Mouse (Mus musculus) cerebellum, adult 2 months (tissue): ENCODE measurements around the gene Adora1. TPM values are rescaled to one million over a fixed set of nuclear protein-coding genes. Genes with fewer than 3 reads are reported as not detected.
"Not testable (repeated sequence)": the region's sequence is repeated elsewhere in the genome, so short reads cannot be mapped to it uniquely, and the experiment has no call there.

Experiments
- DNase-seq, 2 experiments: peaks; one replicate each; pipeline ENCODE4 v3.0.0; 2021
- H3K27ac ChIP-seq: fragments of 200-500 bp; 2 replicates; pipeline ENCODE4 v1.5.1; 2012; ENCODE audit warnings: low read length, control low read depth, inconsistent platforms; ENCODE audit not compliant: insufficient read depth
- H3K27me3 ChIP-seq: fragments of 200-500 bp; 2 replicates; pipeline ENCODE4 v1.6.1; 2012; ENCODE audit warnings: inconsistent platforms, mild to moderate bottlenecking, low read length, moderate library complexity; ENCODE audit not compliant: control insufficient read depth, insufficient read depth
- H3K4me1 ChIP-seq: fragments of 200-500 bp; 2 replicates; pipeline ENCODE4 v1.6.1; 2011; ENCODE audit warnings: low read length; ENCODE audit not compliant: control insufficient read depth, insufficient read depth
- H3K4me3 ChIP-seq: fragments of 200-500 bp; replicated peaks from 2 replicates; pipeline ENCODE3; 2011; ENCODE audit warnings: mild to moderate bottlenecking, low read depth, low read length, control low read depth; ENCODE audit not compliant: insufficient read depth
- CTCF ChIP-seq: fragments of 200-500 bp; IDR thresholded peaks from 2 replicates; pipeline ENCODE4 v1.5.1; 2011; ENCODE audit warnings: low read depth, mild to moderate bottlenecking, control low read depth, low read length, moderate library complexity, borderline replicate concordance; ENCODE audit not compliant: insufficient read depth
- POLR2A ChIP-seq: fragments of 200-500 bp; IDR thresholded peaks from 2 replicates; pipeline ENCODE4 v1.6.1; 2011; ENCODE audit warnings: low read length, control low read depth, borderline replicate concordance; ENCODE audit not compliant: insufficient read depth
- WGBS: fragments of 180-500 bp; shearing (Covaris S2); methylation state at CpG from one replicate; pipeline ENCODE4 v1.1.7; 2018; 5-methylcytosine and 5-hydroxymethylcytosine counted together
- polyA plus RNA-seq: library from polyadenylated mRNA; depleted of rRNA; stranded (reverse); fragments of >200 nt; gene quantifications from 2 replicates; pipeline ENCODE4 v1.2.3, GENCODE M21; 2012

Adora1 gene
- polyA plus RNA-seq, 1 experiment, result 160 TPM

- WGBS, result 9% methylated on average over 9 of the region's 9 CpGs
- Histone ChIP-seq H3K4me3 (no peak overlapping the region), H3K27me3 (no peaks in the 10 kb centered on the region), H3K4me1 (peaks cover 56% of the 10 kb centered on the region), H3K27ac (peak overlapping the region; percentile 95)
- TF ChIP-seq POLR2A, result no peak; the same call in 1 of the 2 replicates
- no peak for TF ChIP-seq CTCF
- DNase-seq, result peak; percentile 78 to 89
Observed at GRCm38 (mm10) chr1:134273493-134274395, 38.5 kb upstream of the Adora1 start.

- Histone ChIP-seq H3K27me3 (no peaks in the 10 kb centered on the region), H3K4me3 (no peak overlapping the region), H3K27ac (peak overlapping the region; percentile 95), H3K4me1 (peaks cover 51% of the 10 kb centered on the region)
- no peak for TF ChIP-seq CTCF
- TF ChIP-seq POLR2A, result no peak
- peak in 1 of 2 experiments; percentile 62 for DNase-seq
- WGBS, result 37% methylated on average over 5 of the region's 5 CpGs
Observed at GRCm38 (mm10) chr1:134272754-134273250, 37.6 kb upstream of the Adora1 start.

GRCm38 (mm10) chr1:134270026-134270425 is 34.8 kb upstream of the Adora1 start:
- no peaks in the 10 kb centered on the region for H3K27me3 ChIP-seq
- DNase-seq, result no peak
- TF ChIP-seq CTCF (no peak), POLR2A (no peak)
- H3K27ac ChIP-seq, result no peak overlapping the region
- no peak overlapping the region for H3K4me3 ChIP-seq
- peaks cover 26% of the 10 kb centered on the region for H3K4me1 ChIP-seq
- WGBS, result 91% methylated on average over 7 of the region's 7 CpGs

DNA sequence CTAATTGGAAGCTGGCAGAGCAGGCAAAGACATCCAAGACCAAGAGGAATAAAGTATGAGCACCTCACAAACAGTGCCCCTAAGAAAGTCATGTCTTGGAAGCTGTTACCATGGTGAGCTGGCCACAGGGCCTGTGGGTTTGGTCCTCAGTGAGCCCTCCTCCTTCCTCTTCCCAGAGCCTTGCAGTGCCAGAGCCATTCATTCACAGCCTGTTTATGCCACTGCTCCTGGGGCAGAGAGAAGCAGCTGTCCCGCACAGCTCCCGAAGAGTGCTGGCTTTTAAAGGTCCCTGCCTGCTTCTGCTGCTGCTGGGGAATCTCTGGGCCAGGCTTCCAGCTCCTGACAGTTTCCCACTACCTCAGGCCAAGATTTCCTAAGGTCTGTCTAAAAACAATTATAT is 30.6 kb upstream of the Adora1 start:
- 65% methylated on average over 2 of the region's 2 CpGs for WGBS
- TF ChIP-seq POLR2A (no peak), CTCF (no peak)
- H3K4me3 ChIP-seq, result no peak overlapping the region
- DNase-seq, result no peak
- no peaks in the 10 kb centered on the region for H3K27me3 ChIP-seq
- no peaks in the 10 kb centered on the region for H3K4me1 ChIP-seq
- H3K27ac ChIP-seq, result no peak overlapping the region

- H3K4me3 ChIP-seq, result no peak overlapping the region
- no peaks in the 10 kb centered on the region for H3K4me1 ChIP-seq
- 97% methylated on average over 6 of the region's 6 CpGs for WGBS
- no peaks in the 10 kb centered on the region for H3K27me3 ChIP-seq
- H3K27ac ChIP-seq, result no peak overlapping the region
- TF ChIP-seq POLR2A (no peak), CTCF (no peak)
- no peak for DNase-seq
Observed at GRCm38 (mm10) chr1:134264341-134264740, 29.1 kb upstream of the Adora1 start.

GRCm38 (mm10) chr1:134249681-134250080 is 14.4 kb upstream of the Adora1 start:
- not testable (repeated sequence) for H3K4me3 ChIP-seq, H3K27ac ChIP-seq, H3K27me3 ChIP-seq, DNase-seq
- WGBS, result 59% methylated on average over 1 of the region's 1 CpGs
- H3K4me1 ChIP-seq, result peaks cover 11% of the 10 kb centered on the region

GRCm38 (mm10) chr1:134246590-134246989 is 11.4 kb upstream of the Adora1 start:
- H3K4me1 ChIP-seq, result peaks cover 18% of the 10 kb centered on the region
- no peak overlapping the region for H3K4me3 ChIP-seq
- H3K27me3 ChIP-seq, result no peaks in the 10 kb centered on the region
- WGBS, result 38% methylated on average over 4 of the region's 4 CpGs
- no peak for TF ChIP-seq POLR2A
- no peak for TF ChIP-seq CTCF
- 0 out of 2 replicates have a peak overlapping the region, but pooled peaks have one; percentile 32 for H3K27ac ChIP-seq
- DNase-seq, result peak in 1 of 2 experiments; percentile 53
